Mouse (Mus musculus) left cerebral cortex, adult 6 months (tissue): Measurements from ENCODE around the gene Adamtsl1. TPM values are rescaled to one million over a fixed set of nuclear protein-coding genes. Genes with fewer than 3 reads are reported as not detected.

ENCODE experiments used
- long read RNA-seq, 2 experiments: library from polyadenylated mRNA; unstranded; transcript quantifications; one replicate each; pipeline ENCODE4 v2.0.0; 2019 to 2020
- polyA plus RNA-seq: library from polyadenylated mRNA; unstranded; fragments of <200 nt; fragmentation: Nextera tagmentation; gene quantifications from 2 replicates; pipeline ENCODE4 v1.2.3, GENCODE M21; 2021

Gene Adamtsl1
- 2.2 and 3.4 TPM in 2 replicates for polyA plus RNA-seq
- long read RNA-seq, experiment 1, partial matches to known transcripts, result 3 of 9 reads
- long read RNA-seq, experiment 1, other reads (novel, unspliced or antisense), result 3 of 9 reads
- long read RNA-seq, experiment 2, result 0 reads

GRCm38 (mm10) chr4:85513792-85514191 is at the start of gene Adamtsl1:
Gene Adamtsl1, plus strand, starts transcription at chr4:85514172.

